Mouse (Mus musculus) cerebellum, adult 2 months (tissue): ENCODE measurements around the gene Dhrs3.

Source experiments
- CTCF ChIP-seq: fragments of 200-500 bp; IDR thresholded peaks from 2 replicates; pipeline ENCODE4 v1.5.1; 2011; ENCODE audit warnings: low read depth, mild to moderate bottlenecking, control low read depth, low read length, moderate library complexity, borderline replicate concordance; ENCODE audit not compliant: insufficient read depth
- POLR2A ChIP-seq: fragments of 200-500 bp; IDR thresholded peaks from 2 replicates; pipeline ENCODE4 v1.6.1; 2011; ENCODE audit warnings: low read length, control low read depth, borderline replicate concordance; ENCODE audit not compliant: insufficient read depth

GRCm38 (mm10) chr4:144940796-144941462 is 48.3 kb downstream of the Dhrs3 start:
- TF ChIP-seq CTCF (no peak), POLR2A (no peak)
